Comparison of ENCODE assay signal across 22 mouse cellular contexts in the genomic region with DNA sequence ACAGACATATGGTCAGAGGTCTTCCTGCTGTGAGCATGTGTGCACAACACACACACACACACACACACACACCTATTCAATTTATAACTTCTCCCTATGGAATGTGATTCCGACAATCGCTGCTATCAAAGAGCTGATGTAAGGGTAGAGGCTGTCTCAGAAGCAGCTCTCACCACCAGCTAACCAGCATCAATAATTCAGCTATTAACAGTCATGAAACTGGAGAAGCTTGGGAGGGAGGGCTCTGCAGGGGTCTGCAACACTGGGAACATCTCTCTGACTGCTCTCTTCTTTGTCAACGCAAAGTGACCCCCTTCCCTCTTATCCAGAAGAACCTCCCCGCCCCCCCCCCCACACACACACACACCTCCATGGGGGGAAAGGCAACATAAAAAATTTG. TPM values are rescaled to one million over a fixed set of nuclear protein-coding genes. Genes with fewer than 3 reads are reported as not detected.
A peak's percentile ranks its signal among the peaks of the same experiment; 100 is the strongest.
DNase-seq lines count a peak whose midpoint lies in the region; ATAC-seq and TF ChIP-seq lines count a peak whose summit lies in the region.
"Had no signal": no experiment of that assay in that cellular context is flagged by ENCODE, and none has a peak within 500 bp of the region (broad histone marks: within the 10 kb centered on the region; RNA-seq: fewer than 3 reads in every experiment).

No protein-coding gene starts in this region.

- no peak for ATAC-seq in forebrain, embryonic 12.5 days (ENCODE audit: low FRiP score)
- no peak for ATAC-seq in forebrain, postnatal 0 days
- 0 out of 2 replicates have a peak, but pooled peaks have one; percentile 14 for ATAC-seq in midbrain, embryonic 13.5 days
- ATAC-seq in hindbrain, embryonic 15.5 days (ENCODE audit: low FRiP score, low read depth): no peak
- peak; percentile 64; the same call in 1 of the 2 replicates for ATAC-seq in neural tube, embryonic 14.5 days (ENCODE audit: low read depth)
- ATAC-seq: forebrain, embryonic 14.5 days; liver, embryonic 12.5 days had no signal

- H3K27ac ChIP-seq in forebrain, embryonic 12.5 days: peak overlapping the region; percentile 43; the same call in 1 of the 2 replicates
- H3K27ac ChIP-seq in forebrain, postnatal 0 days (ENCODE audit: low read depth, low read length): no peak overlapping the region
- peak overlapping the region; percentile 51 for H3K27ac ChIP-seq in midbrain, embryonic 13.5 days
- no peak overlapping the region; the same call in 1 of the 2 replicates for H3K27ac ChIP-seq in midbrain, embryonic 10.5 days (replicated peaks)
- peak overlapping the region; percentile 51; the same call in 1 of the 2 replicates for H3K27ac ChIP-seq in hindbrain, embryonic 15.5 days (replicated peaks)
- peak overlapping the region; percentile 76 for H3K27ac ChIP-seq in neural tube, embryonic 14.5 days (ENCODE audit: low read depth, low read length)
- H3K27ac ChIP-seq: embryonic facial prominence, embryonic 13.5 days; heart, embryonic 15.5 days; limb, embryonic 13.5 days; liver, embryonic 12.5 days had no signal

- H3K4me1 ChIP-seq in forebrain, embryonic 12.5 days: peaks cover 29% of the 10 kb centered on the region
- H3K4me1 ChIP-seq in forebrain, postnatal 0 days (ENCODE audit: insufficient read depth): peaks cover 4% of the 10 kb centered on the region; the same call in 1 of the 2 replicates
- H3K4me1 ChIP-seq in midbrain, embryonic 13.5 days (replicated peaks): peaks cover 28% of the 10 kb centered on the region
- peaks cover 16% of the 10 kb centered on the region for H3K4me1 ChIP-seq in midbrain, embryonic 10.5 days
- H3K4me1 ChIP-seq in hindbrain, embryonic 15.5 days (replicated peaks): peaks cover 29% of the 10 kb centered on the region
- H3K4me1 ChIP-seq in neural tube, embryonic 14.5 days (ENCODE audit: control insufficient read depth, insufficient read depth, low read length): peaks cover 15% of the 10 kb centered on the region
- H3K4me1 ChIP-seq: heart, embryonic 15.5 days had no signal

- no peak overlapping the region for H3K4me2 ChIP-seq in forebrain, embryonic 12.5 days
- H3K4me2 ChIP-seq in forebrain, postnatal 0 days (ENCODE audit: low read depth): no peak overlapping the region
- H3K4me2 ChIP-seq in midbrain, embryonic 13.5 days (replicated peaks): no peak overlapping the region
- no peak overlapping the region for H3K4me2 ChIP-seq in hindbrain, embryonic 15.5 days
- no peak overlapping the region for H3K4me2 ChIP-seq in neural tube, embryonic 14.5 days (ENCODE audit: low read depth, low read length)
- H3K4me2 ChIP-seq: embryonic facial prominence, embryonic 13.5 days; heart, embryonic 15.5 days; limb, embryonic 13.5 days; liver, embryonic 12.5 days had no signal

- DNase-seq in forebrain, postnatal 0 days: no peak
- DNase-seq in midbrain, embryonic 10.5 days (ENCODE audit: low spot score): no peak
- DNase-seq in c-Kit-positive CD71-positive TER-119-positive erythroid progenitor cells, embryonic 14.5 days (ENCODE audit: low spot score): no peak
- no peak for DNase-seq in cerebellum, postnatal 36 days
- DNase-seq: adrenal gland, postnatal 25 days; cerebellum, adult 11-12 months; cerebellum, postnatal 10 days; heart, postnatal 36 days; kidney, adult 8-10 months; kidney, postnatal 10 days; lung, adult 18-20 months; right cerebral cortex, postnatal 25 days; spleen, adult 18-20 months had no signal

- WGBS in forebrain, embryonic 12.5 days: 72% methylated on average over 4 of the region's 4 CpGs
- WGBS in forebrain, postnatal 0 days: 74% methylated on average over 4 of the region's 4 CpGs
- 56% methylated on average over 3 of the region's 4 CpGs for WGBS in midbrain, embryonic 13.5 days
- 88% methylated on average over 4 of the region's 4 CpGs for WGBS in midbrain, embryonic 10.5 days
- 40% methylated on average over 4 of the region's 4 CpGs for WGBS in hindbrain, embryonic 15.5 days
- WGBS in neural tube, embryonic 14.5 days: 25% methylated on average over 3 of the region's 4 CpGs

- TF ChIP-seq CTCF in forebrain, postnatal 0 days (IDR thresholded peaks at IDR 0.05; ENCODE audit: low read depth): no peak

- no peaks in the 10 kb centered on the region for H3K27me3 ChIP-seq in forebrain, embryonic 12.5 days
- no peaks in the 10 kb centered on the region for H3K27me3 ChIP-seq in forebrain, postnatal 0 days (ENCODE audit: insufficient read depth, low read length)
- no peaks in the 10 kb centered on the region for H3K27me3 ChIP-seq in midbrain, embryonic 13.5 days
- H3K27me3 ChIP-seq in midbrain, embryonic 10.5 days (ENCODE audit: low read depth, poor library complexity, severe bottlenecking): no peaks in the 10 kb centered on the region
- H3K27me3 ChIP-seq in hindbrain, embryonic 15.5 days: no peaks in the 10 kb centered on the region
- no peaks in the 10 kb centered on the region for H3K27me3 ChIP-seq in neural tube, embryonic 14.5 days (ENCODE audit: control insufficient read depth, insufficient read depth, low read length)
- H3K27me3 ChIP-seq: embryonic facial prominence, embryonic 13.5 days; heart, embryonic 15.5 days; limb, embryonic 13.5 days; liver, embryonic 12.5 days had no signal

- H3K4me3 ChIP-seq in forebrain, embryonic 12.5 days (replicated peaks): no peak overlapping the region
- no peak overlapping the region for H3K4me3 ChIP-seq in forebrain, postnatal 0 days (ENCODE audit: low read depth, low read length)
- H3K4me3 ChIP-seq in midbrain, embryonic 13.5 days (replicated peaks): no peak overlapping the region
- H3K4me3 ChIP-seq in midbrain, embryonic 10.5 days: no peak overlapping the region
- no peak overlapping the region for H3K4me3 ChIP-seq in hindbrain, embryonic 15.5 days
- H3K4me3 ChIP-seq in neural tube, embryonic 14.5 days (ENCODE audit: low read depth, low read length): no peak overlapping the region
- H3K4me3 ChIP-seq: embryonic facial prominence, embryonic 13.5 days; heart, embryonic 15.5 days; limb, embryonic 13.5 days; liver, embryonic 12.5 days had no signal

- H3K36me3 ChIP-seq in forebrain, embryonic 12.5 days (replicated peaks): no peaks in the 10 kb centered on the region
- H3K36me3 ChIP-seq in forebrain, postnatal 0 days (ENCODE audit: insufficient read depth): no peaks in the 10 kb centered on the region
- H3K36me3 ChIP-seq in midbrain, embryonic 13.5 days: no peaks in the 10 kb centered on the region
- 0 out of 2 replicates have a peak, but pooled peaks cover 3% of the 10 kb centered on the region for H3K36me3 ChIP-seq in midbrain, embryonic 10.5 days
- H3K36me3 ChIP-seq in hindbrain, embryonic 15.5 days: no peaks in the 10 kb centered on the region
- no peaks in the 10 kb centered on the region for H3K36me3 ChIP-seq in neural tube, embryonic 14.5 days (ENCODE audit: control insufficient read depth, insufficient read depth, low read length)
- H3K36me3 ChIP-seq: embryonic facial prominence, embryonic 13.5 days; heart, embryonic 15.5 days; limb, embryonic 13.5 days; liver, embryonic 12.5 days had no signal

- H3K9me3 ChIP-seq in forebrain, embryonic 12.5 days: no peaks in the 10 kb centered on the region
- no peaks in the 10 kb centered on the region for H3K9me3 ChIP-seq in forebrain, postnatal 0 days (ENCODE audit: low read length)
- no peaks in the 10 kb centered on the region for H3K9me3 ChIP-seq in midbrain, embryonic 13.5 days
- H3K9me3 ChIP-seq in midbrain, embryonic 10.5 days (replicated peaks): no peaks in the 10 kb centered on the region
- no peaks in the 10 kb centered on the region for H3K9me3 ChIP-seq in hindbrain, embryonic 15.5 days
- no peaks in the 10 kb centered on the region for H3K9me3 ChIP-seq in neural tube, embryonic 14.5 days (ENCODE audit: control insufficient read depth, low read length)
- H3K9me3 ChIP-seq: embryonic facial prominence, embryonic 13.5 days; heart, embryonic 15.5 days; limb, embryonic 13.5 days; liver, embryonic 12.5 days had no signal

- H3K9ac ChIP-seq in forebrain, embryonic 12.5 days: no peak overlapping the region
- H3K9ac ChIP-seq in forebrain, postnatal 0 days: no peak overlapping the region
- no peak overlapping the region for H3K9ac ChIP-seq in midbrain, embryonic 13.5 days (replicated peaks)
- H3K9ac ChIP-seq in hindbrain, embryonic 15.5 days: no peak overlapping the region
- H3K9ac ChIP-seq in neural tube, embryonic 14.5 days (replicated peaks; ENCODE audit: low read depth, low read length): no peak overlapping the region
- H3K9ac ChIP-seq: embryonic facial prominence, embryonic 13.5 days; heart, embryonic 15.5 days; limb, embryonic 13.5 days; liver, embryonic 12.5 days had no signal

RNA-seq across cellular contexts. Expression of gene Ldlrad3, which starts 38.6 kb away (rescaled TPM):
- polyA plus RNA-seq in forebrain, embryonic 12.5 days (2016; fragmentation: Nextera tagmentation; extraction: Ambion mirVana): 56.7 and 56.8 TPM in 2 replicates
- 20.9 and 23.4 TPM in 2 replicates for total RNA-seq in forebrain, postnatal 0 days (2014; rRNA removed)
- 14.5 and 20.9 TPM in 2 replicates for polyA plus RNA-seq in forebrain, postnatal 0 days (2015; fragmentation: Nextera tagmentation; extraction: Ambion mirVana)
- polyA plus RNA-seq in midbrain, embryonic 13.5 days (2015; fragmentation: Nextera tagmentation; extraction: Ambion mirVana): 41.6 and 43.3 TPM in 2 replicates
- 55.8 and 64.8 TPM in 2 replicates for polyA plus RNA-seq in midbrain, embryonic 10.5 days (2016; fragmentation: Nextera tagmentation; extraction: Ambion mirVana)
- polyA plus RNA-seq in hindbrain, embryonic 15.5 days (2015; fragmentation: Nextera tagmentation; extraction: Ambion mirVana): 28.8 and 29.6 TPM in 2 replicates
- 30.0 and 48.5 TPM in 2 replicates for polyA plus RNA-seq in neural tube, embryonic 14.5 days (2014; fragmentation: Nextera tagmentation; extraction: Ambion mirVana)

Comparison
In these comparisons a context has a peak if more than half of its experiments do, and no peak if none do; other contexts are left out.
1. H3K27ac ChIP-seq: peak in forebrain, embryonic 12.5 days (single experiment), midbrain, embryonic 13.5 days (single experiment), hindbrain, embryonic 15.5 days (single experiment) and neural tube, embryonic 14.5 days (single experiment); none in forebrain, postnatal 0 days (single experiment) and midbrain, embryonic 10.5 days (single experiment).
2. ATAC-seq: peak in midbrain, embryonic 13.5 days (single experiment) and neural tube, embryonic 14.5 days (single experiment); none in forebrain, embryonic 12.5 days (single experiment), forebrain, postnatal 0 days (single experiment) and hindbrain, embryonic 15.5 days (single experiment).